Mouse (Mus musculus): Measurements from ENCODE around the gene Syce2.

DNA sequence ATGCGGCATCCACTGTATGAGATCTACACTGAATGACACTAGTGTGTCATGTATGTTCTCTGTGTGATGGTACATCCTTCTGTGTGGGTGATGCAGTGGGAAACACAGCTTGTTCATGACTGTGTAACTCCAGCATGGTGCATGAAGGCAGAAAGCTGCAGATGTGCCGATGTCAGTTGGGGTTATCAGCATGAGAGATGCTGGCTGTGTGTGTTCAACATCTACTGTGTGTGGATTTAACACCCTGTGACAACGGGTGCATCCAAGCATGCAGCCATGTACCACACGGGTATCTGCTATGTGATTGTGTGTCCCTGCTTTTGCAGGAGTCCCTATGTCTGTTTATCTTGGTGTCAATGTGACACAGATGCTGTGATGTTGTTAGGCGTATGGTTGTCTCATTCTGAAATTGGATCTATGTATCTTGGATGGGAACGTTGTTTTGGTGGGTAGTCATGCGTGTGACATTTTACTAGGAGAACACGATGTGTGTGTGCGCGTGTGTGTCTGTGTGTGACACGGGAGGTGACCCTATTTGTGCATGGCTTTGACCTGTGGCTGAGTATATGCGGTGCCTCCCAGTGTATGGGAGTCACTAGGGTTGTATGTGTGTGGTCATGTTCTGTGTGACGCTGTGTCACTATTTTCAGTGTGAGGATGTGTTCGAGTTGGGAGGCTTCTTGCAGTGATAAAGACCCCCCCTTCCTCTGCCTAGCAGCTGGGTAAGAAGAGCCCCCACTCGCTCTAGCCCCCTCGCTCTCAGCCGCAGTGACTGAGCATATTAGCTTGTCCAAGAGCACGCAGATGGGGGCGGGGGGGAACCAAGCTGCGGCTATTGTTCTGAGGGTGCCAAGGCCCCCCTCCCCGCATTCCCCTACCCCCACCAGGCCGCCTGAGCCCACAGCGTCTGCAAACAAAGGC is 64.4 kb downstream of the Syce2 start:
- TF ChIP-seq CTCF (IDR thresholded peaks at IDR 0.05; ENCODE audit: low read depth, low read length): no peak
- TF ChIP-seq TAL1 (conservative IDR thresholded peaks at IDR 0.05; ENCODE audit: low read depth, low read length): no peak
- no peak for TF ChIP-seq POLR2AphosphoS5 (IDR thresholded peaks at IDR 0.05; ENCODE audit: insufficient replicate concordance, low read depth, low read length)
